Mouse (Mus musculus): ENCODE results near the gene Vmn2r49. TPM values are rescaled to one million over a fixed set of nuclear protein-coding genes. Genes with fewer than 3 reads are reported as not detected.
"Not testable (repeated sequence)": the region's sequence is repeated elsewhere in the genome, so short reads cannot be mapped to it uniquely, and the experiment has no call there.

The Vmn2r49 gene
- not detected in 2 replicates for polyA plus RNA-seq (2015; fragmentation: Nextera tagmentation; extraction: Ambion mirVana)

DNA sequence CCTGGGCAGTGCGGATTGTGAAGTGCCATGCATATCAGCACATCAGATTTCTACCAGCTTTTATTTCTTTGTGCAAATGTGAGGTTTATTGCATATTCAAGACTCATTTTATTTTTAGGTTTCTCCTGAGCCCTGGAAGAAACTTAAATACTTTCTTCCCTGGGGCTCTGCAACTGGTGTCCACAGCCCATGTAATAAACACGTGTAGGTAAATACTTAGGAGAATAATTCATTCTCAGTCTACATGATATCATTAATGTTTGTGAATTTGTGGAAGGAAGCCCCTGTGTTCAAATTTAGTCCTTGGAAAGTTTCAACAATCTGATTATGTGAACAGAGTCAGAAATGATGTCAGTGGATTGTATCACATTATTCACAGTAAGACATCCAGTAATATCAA is at the start of gene Vmn2r49:
TSS of gene Vmn2r49 (minus strand) at position 101 of the 400 bp plus-strand sequence.
- 92% methylated on average over 2 of the region's 2 CpGs for WGBS
- H3K9ac ChIP-seq; H3K4me3 ChIP-seq (replicated peaks); H3K9me3 ChIP-seq; H3K27ac ChIP-seq; H3K27me3 ChIP-seq (replicated peaks); H3K36me3 ChIP-seq; H3K4me1 ChIP-seq (replicated peaks); ATAC-seq; H3K4me2 ChIP-seq (replicated peaks): not testable (repeated sequence)

DNA sequence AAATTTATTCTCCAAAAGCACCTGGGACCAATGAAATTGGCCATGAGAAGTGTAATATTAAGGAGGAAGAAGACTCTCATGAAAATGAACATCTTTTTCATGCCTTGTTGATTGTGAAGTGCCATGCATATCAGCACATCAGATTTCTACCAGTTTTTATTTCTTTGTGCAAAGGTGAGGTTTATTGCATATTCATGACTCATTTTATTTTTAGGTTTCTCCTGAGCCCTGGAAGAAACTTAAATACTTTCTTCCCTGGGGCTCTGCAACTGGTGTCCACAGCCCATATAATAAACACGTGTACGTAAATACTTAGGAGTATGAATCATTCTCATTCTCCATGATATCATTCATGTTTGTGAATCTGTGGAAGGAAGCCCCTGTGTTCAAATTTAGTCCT is 38.6 kb downstream of the Vmn2r49 start, which contains the start of gene Vmn2r48:
TSS of gene Vmn2r48 (minus strand) at position 101 of the 400 bp plus-strand sequence.
- H3K4me2 ChIP-seq (replicated peaks); H3K9ac ChIP-seq; H3K4me3 ChIP-seq (replicated peaks); H3K9me3 ChIP-seq; H3K27ac ChIP-seq; H3K27me3 ChIP-seq (replicated peaks); ATAC-seq; H3K36me3 ChIP-seq; H3K4me1 ChIP-seq (replicated peaks): not testable (repeated sequence)
- WGBS, result 78% methylated on average over 2 of the region's 2 CpGs

Other genes with a start within 250 kb of the Vmn2r49 start
- gene Vmn2r46, start 221.7 kb downstream of the Vmn2r49 start, polyA plus RNA-seq (2015; fragmentation: Nextera tagmentation; extraction: Ambion mirVana), result not detected in 2 replicates
- gene Vmn2r47, start 150.9 kb downstream of the Vmn2r49 start, polyA plus RNA-seq (2015; fragmentation: Nextera tagmentation; extraction: Ambion mirVana), result not detected in 2 replicates
- not detected in 2 replicates for gene Vmn2r48, start 38.7 kb downstream of the Vmn2r49 start, polyA plus RNA-seq (2015; fragmentation: Nextera tagmentation; extraction: Ambion mirVana)
- gene Vmn2r50, start 61.0 kb upstream of the Vmn2r49 start, polyA plus RNA-seq (2015; fragmentation: Nextera tagmentation; extraction: Ambion mirVana), result not detected in 2 replicates
- gene Vmn2r51, start 113.5 kb upstream of the Vmn2r49 start, polyA plus RNA-seq (2015; fragmentation: Nextera tagmentation; extraction: Ambion mirVana), result not detected in 2 replicates
- not detected in 2 replicates for gene Vmn2r52, start 184.3 kb upstream of the Vmn2r49 start, polyA plus RNA-seq (2015; fragmentation: Nextera tagmentation; extraction: Ambion mirVana)

Data from intestine, embryonic 15.5 days (tissue).